Mouse (Mus musculus) ES-E14 (cell line): ENCODE results near the gene Zscan2. TPM values are rescaled to one million over a fixed set of nuclear protein-coding genes. Genes with fewer than 3 reads are reported as not detected.
"Not testable (repeated sequence)": the region's sequence is repeated elsewhere in the genome, so short reads cannot be mapped to it uniquely, and the experiment has no call there.

Experiments
- DNase-seq: peaks from one replicate; pipeline ENCODE4 v3.0.0-alpha.2; 2013; ENCODE audit warnings: low read depth, low spot score
- H3K27ac ChIP-seq: 2 replicates; pipeline ENCODE4 v1.5.1; 2012; ENCODE audit warnings: low read depth, mild to moderate bottlenecking, low read length, moderate library complexity, mixed read lengths; ENCODE audit not compliant: poor library complexity, insufficient read depth, severe bottlenecking
- H3K36me3 ChIP-seq: 2 replicates; pipeline ENCODE4 v1.6.1; 2012; ENCODE audit warnings: mild to moderate bottlenecking, low read length, moderate library complexity, mixed read lengths; ENCODE audit not compliant: control insufficient read depth, poor library complexity, insufficient read depth, severe bottlenecking
- H3K4me1 ChIP-seq, 2 experiments: fragments of 150-350 bp in 1 of 2; sonication (generic) in 1 of 2; 2 replicates each; pipeline ENCODE4 v1.6.1; 2012; ENCODE audit warnings: low read length in 2 of 2, mild to moderate bottlenecking in 1 of 2, mixed read lengths in 1 of 2; ENCODE audit not compliant: control insufficient read depth in 2 of 2, insufficient read depth in 2 of 2, poor library complexity in 1 of 2
- H3K4me3 ChIP-seq, 2 experiments: fragments of 150-350 bp in 1 of 2; sonication (generic) in 1 of 2; 2 replicates each; pipeline ENCODE4 v1.5.1; 2012; ENCODE audit warnings: low read length in 2 of 2, low read depth in 1 of 2, mild to moderate bottlenecking in 1 of 2, mixed read lengths in 1 of 2; ENCODE audit not compliant: insufficient read depth in 1 of 2, poor library complexity in 1 of 2, severe bottlenecking in 1 of 2
- H3K9ac ChIP-seq: 2 replicates; pipeline ENCODE4 v1.6.1; 2012; ENCODE audit warnings: low read depth, mild to moderate bottlenecking, low read length, mixed read lengths; ENCODE audit not compliant: poor library complexity, insufficient read depth, severe bottlenecking
- H3K9me3 ChIP-seq: fragments of 150-350 bp; sonication (generic); 2 replicates; pipeline ENCODE4 v1.6.1; 2012; ENCODE audit warnings: low read depth, mild to moderate bottlenecking, low read length; ENCODE audit not compliant: control insufficient read depth, insufficient read depth
- CHD2 ChIP-seq: IDR thresholded peaks from 2 replicates; pipeline ENCODE4 v1.6.1; 2014; ENCODE audit warnings: mild to moderate bottlenecking, low read depth, low read length, inconsistent platforms
- HCFC1 ChIP-seq: IDR thresholded peaks from 2 replicates; pipeline ENCODE4 v1.6.1; 2012; ENCODE audit warnings: low read length, inconsistent platforms, borderline replicate concordance; ENCODE audit not compliant: insufficient read depth
- MAFK ChIP-seq: IDR thresholded peaks from 2 replicates; pipeline ENCODE4 v1.6.1; 2014; ENCODE audit warnings: mild to moderate bottlenecking, low read depth, low read length, inconsistent platforms; ENCODE audit not compliant: insufficient read depth
- ZC3H11A ChIP-seq: IDR thresholded peaks from 2 replicates; pipeline ENCODE4 v1.6.1; 2012; ENCODE audit warnings: low read depth, mild to moderate bottlenecking, inconsistent platforms, low read length, borderline replicate concordance
- ZNF384 ChIP-seq: IDR thresholded peaks from 2 replicates; pipeline ENCODE4 v1.6.1; 2012; ENCODE audit warnings: low read depth, low read length, inconsistent platforms
- in situ Hi-C, 2 experiments: fragments of 600-800 bp; cut with MboI; formaldehyde crosslinking; loops; one replicate each; pipeline ENCODE4 v1.15.1; 2025; ENCODE audit warnings: low sequenced_read_pairs in 2 of 2, inconsistent platforms in 1 of 2; ENCODE audit not compliant: unreplicated experiment in 2 of 2
- total RNA-seq: library from RNA; depleted of rRNA; stranded (reverse); fragments of 300-350 nt; gene quantifications from 2 replicates; pipeline ENCODE4 v1.2.3, GENCODE M21; 2012

Gene Zscan2
- total RNA-seq, 1 experiment: 2.4 TPM

DNA sequence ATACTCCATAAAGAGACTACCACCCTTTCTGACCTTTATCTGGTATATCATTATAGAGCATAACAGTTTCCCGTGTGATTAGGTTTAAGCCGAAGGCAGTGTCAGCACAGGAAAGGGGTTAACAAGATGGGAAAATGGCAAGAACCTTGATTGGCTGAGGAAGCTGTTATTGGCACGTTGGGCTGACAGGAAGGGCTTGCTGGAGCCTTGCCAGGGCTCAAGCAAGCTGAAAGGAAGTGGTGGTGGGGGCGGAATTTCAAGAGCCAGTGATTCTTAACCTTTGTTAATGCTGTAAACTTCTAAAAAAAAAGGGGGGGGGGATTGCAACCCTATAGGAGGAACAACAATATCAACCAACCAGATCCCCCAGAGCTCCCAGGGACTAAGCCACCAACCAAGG, 28.5 kb upstream of the Zscan2 start:
- no peak for TF ChIP-seq ZC3H11A
- no peak for TF ChIP-seq CHD2
- no peak for TF ChIP-seq ZNF384
- no peak for TF ChIP-seq MAFK
- TF ChIP-seq HCFC1: no peak
- Histone ChIP-seq H3K9me3 (no peaks in the 10 kb centered on the region), H3K4me3 (no peak overlapping the region), H3K9ac (no peak overlapping the region), H3K36me3 (no peaks in the 10 kb centered on the region), H3K4me1 (peaks cover 3 to 4% of the 10 kb centered on the region in 2 experiments; a peak in 1 of 4 replicates), H3K27ac (no peak overlapping the region)
- DNase-seq: no peak
- in situ Hi-C loops: no loop called here

DNA sequence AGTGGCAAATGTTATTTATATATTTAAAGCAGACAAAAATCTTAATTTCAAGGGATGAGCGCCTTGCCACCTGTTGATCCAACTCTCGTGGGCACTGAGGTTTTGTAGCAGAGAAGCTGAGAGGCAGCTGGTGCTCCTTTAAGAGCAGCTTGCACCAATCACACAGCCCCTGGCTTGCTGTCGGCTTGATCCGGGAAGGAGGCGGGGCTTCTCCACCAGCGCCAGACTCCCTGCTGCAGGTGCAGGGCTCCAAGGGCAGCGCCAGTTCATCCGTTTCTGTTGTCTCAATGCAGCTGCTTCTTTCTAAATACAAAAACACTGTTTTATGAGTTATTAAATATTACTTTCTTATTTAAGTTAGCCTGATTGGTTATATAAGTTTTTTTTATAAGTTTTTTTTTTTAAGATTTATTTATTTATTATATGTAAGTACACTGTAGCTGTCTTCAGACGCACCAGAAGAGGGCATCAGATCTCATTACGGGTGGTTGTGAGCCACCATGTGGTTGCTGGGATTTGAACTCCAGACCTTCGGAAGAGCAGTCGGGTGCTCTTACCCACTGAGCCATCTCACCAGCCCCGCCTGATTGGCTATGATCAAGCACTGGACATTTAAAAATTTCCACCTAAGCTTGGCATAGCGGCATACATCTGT, 27.6 kb upstream of the Zscan2 start:
- H3K4me1 ChIP-seq, H3K36me3 ChIP-seq, in situ Hi-C loops, DNase-seq, H3K9ac ChIP-seq, H3K4me3 ChIP-seq, H3K27ac ChIP-seq, H3K9me3 ChIP-seq: not testable (repeated sequence)

DNA sequence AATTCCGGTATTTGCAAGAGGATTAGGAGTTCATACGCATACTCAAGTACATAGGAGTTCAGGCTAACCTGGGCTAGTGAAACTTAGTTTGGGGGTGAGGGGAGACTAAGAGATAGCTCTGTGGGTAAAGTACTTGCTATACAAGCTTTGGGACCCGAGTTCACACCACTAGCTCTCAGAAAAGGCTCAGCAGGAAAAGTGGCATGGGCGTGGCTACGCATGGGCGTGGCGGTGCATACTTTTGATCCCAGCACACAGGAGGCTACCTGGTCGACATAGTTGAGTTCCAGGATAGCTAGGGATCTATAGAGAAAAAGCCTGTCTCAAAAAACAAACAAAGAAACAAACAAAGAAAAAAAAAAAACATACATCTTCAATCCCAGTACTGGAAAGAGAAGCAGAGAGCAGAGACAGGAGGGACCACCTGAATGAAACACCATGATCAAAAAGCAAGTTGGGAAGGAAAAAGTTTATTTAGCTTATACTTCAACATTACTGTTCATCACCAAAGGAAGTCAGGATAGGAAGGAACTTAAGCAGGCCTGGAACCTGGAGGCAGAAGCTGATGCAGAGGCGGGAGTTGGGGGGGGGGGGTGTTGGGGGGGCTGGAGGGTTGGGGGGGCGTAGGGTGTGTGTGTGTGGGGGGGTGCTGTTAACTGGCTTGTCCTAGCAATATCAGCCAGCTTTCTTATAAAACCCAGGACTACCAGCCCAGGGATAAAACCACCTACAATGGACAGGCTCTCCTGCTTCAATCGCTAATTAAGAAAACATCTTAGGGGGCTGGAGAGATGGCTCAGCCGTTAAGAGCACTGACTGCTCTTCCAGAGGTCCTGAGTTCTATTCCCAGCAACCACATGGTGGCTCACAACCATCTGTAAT, 26.8 kb upstream of the Zscan2 start:
- H3K9me3 ChIP-seq: no peaks in the 10 kb centered on the region
- H3K36me3 ChIP-seq: no peaks in the 10 kb centered on the region
- no peak for DNase-seq
- H3K4me3 ChIP-seq: no peak overlapping the region
- H3K9ac ChIP-seq: no peak overlapping the region
- peaks cover 7% of the 10 kb centered on the region in 2 experiments; a peak in 2 of 4 replicates for H3K4me1 ChIP-seq
- no peak for TF ChIP-seq ZC3H11A
- no peak for TF ChIP-seq MAFK
- no peak for TF ChIP-seq HCFC1
- TF ChIP-seq ZNF384: no peak
- TF ChIP-seq CHD2: no peak
- H3K27ac ChIP-seq: no peak overlapping the region
- in situ Hi-C loops: no loop called here

DNA sequence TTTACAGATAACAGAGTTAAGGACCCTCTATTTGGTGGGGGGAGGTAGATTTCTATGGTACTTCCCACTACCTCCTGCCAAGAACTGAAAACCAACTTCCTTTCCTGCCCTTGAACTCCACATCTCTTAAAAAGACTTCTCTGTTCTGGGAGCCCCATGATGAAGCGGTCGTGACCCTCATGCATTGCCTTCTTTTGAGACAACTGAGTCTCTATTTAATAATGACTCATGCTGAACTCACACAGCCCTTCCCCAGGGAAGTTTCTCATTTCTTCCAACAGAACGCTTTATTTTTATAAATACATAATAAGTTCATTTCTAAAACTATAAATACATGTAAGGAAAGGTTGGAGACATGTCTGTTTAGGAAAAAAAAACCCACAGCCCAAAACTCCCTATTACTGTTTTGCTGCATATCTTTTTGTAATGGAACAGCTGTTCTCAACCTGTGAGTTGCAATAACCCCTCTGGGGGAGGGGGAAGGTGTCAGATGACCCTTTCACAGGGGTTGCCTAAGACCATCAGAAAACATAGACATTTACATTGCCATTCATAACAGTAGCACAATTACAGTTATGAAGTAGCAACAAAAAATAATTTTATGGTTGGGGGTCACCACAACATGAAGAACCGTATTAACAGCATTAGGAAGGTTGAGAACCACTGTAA, 24.6 kb upstream of the Zscan2 start:
- H3K4me3 ChIP-seq: no peak overlapping the region
- in situ Hi-C loops: no loop called here
- no peaks in the 10 kb centered on the region for H3K9me3 ChIP-seq
- H3K36me3 ChIP-seq: no peaks in the 10 kb centered on the region
- no peak for DNase-seq
- peaks cover 5 to 9% of the 10 kb centered on the region in 2 experiments; a peak in 2 of 4 replicates for H3K4me1 ChIP-seq
- no peak for TF ChIP-seq MAFK
- no peak for TF ChIP-seq ZNF384
- no peak for TF ChIP-seq HCFC1
- TF ChIP-seq ZC3H11A: no peak
- TF ChIP-seq CHD2: no peak
- H3K9ac ChIP-seq: no peak overlapping the region
- H3K27ac ChIP-seq: no peak overlapping the region
